9 mouse cellular contexts compared by ENCODE assay signal in genomic region chr17:47359964-47360363, GRCm38 (mm10). TPM values are rescaled to one million over a fixed set of nuclear protein-coding genes. Genes with fewer than 3 reads are reported as not detected.
A peak's percentile ranks its signal among the peaks of the same experiment; 100 is the strongest.
DNase-seq lines count a peak whose midpoint lies in the region; ATAC-seq lines count a peak whose summit lies in the region.
"Had no signal": no experiment of that assay in that cellular context is flagged by ENCODE, and none has a peak within 500 bp of the region (broad histone marks: within the 10 kb centered on the region; RNA-seq: fewer than 3 reads in every experiment).

No protein-coding gene starts in this region.

- peaks cover 59% of the 10 kb centered on the region for H3K36me3 ChIP-seq in embryonic facial prominence, embryonic 10.5 days (replicated peaks)
- H3K36me3 ChIP-seq in limb, embryonic 10.5 days: peaks cover 57% of the 10 kb centered on the region
- peaks cover 41% of the 10 kb centered on the region for H3K36me3 ChIP-seq in forebrain, embryonic 15.5 days

- H3K9me3 ChIP-seq in embryonic facial prominence, embryonic 10.5 days: no peaks in the 10 kb centered on the region
- no peaks in the 10 kb centered on the region for H3K9me3 ChIP-seq in limb, embryonic 10.5 days (replicated peaks)
- no peaks in the 10 kb centered on the region for H3K9me3 ChIP-seq in forebrain, embryonic 15.5 days

- peak; percentile 15 to 63 for DNase-seq in heart, adult 18-20 months
- no peak for DNase-seq in heart, adult 9 months (ENCODE audit: low spot score in 2 of 2)
- DNase-seq in 416B (ENCODE audit: low read depth) (peak; percentile 83), NIH3T3 (ENCODE audit: low read depth) (peak; percentile 75)
- peak; percentile 66 for DNase-seq in embryonic facial prominence, embryonic 10.5 days (ENCODE audit: low spot score)
- peak; percentile 60 for DNase-seq in limb, embryonic 10.5 days (ENCODE audit: low spot score)
- peak; percentile 51 for DNase-seq in right cerebral cortex, postnatal 4 days

- WGBS in embryonic facial prominence, embryonic 10.5 days: 48% methylated on average over 6 of the region's 6 CpGs
- 55% methylated on average over 6 of the region's 6 CpGs for WGBS in limb, embryonic 10.5 days
- 21% methylated on average over 6 of the region's 6 CpGs for WGBS in forebrain, embryonic 15.5 days

- H3K27me3 ChIP-seq in embryonic facial prominence, embryonic 10.5 days (replicated peaks; ENCODE audit: low read depth, poor library complexity, severe bottlenecking): 0 out of 2 replicates have a peak, but pooled peaks cover 4% of the 10 kb centered on the region
- H3K27me3 ChIP-seq in limb, embryonic 10.5 days (ENCODE audit: low read depth, poor library complexity, severe bottlenecking): no peaks in the 10 kb centered on the region
- no peaks in the 10 kb centered on the region for H3K27me3 ChIP-seq in forebrain, embryonic 15.5 days

- no peaks in the 10 kb centered on the region for H3K4me1 ChIP-seq in embryonic facial prominence, embryonic 10.5 days
- H3K4me1 ChIP-seq in limb, embryonic 10.5 days: no peaks in the 10 kb centered on the region
- H3K4me1 ChIP-seq in forebrain, embryonic 15.5 days: no peaks in the 10 kb centered on the region

- no peak overlapping the region for H3K4me2 ChIP-seq in forebrain, embryonic 15.5 days (replicated peaks)

- H3K4me3 ChIP-seq in embryonic facial prominence, embryonic 10.5 days: no peak overlapping the region
- H3K4me3 ChIP-seq in limb, embryonic 10.5 days: no peak overlapping the region
- H3K4me3 ChIP-seq in forebrain, embryonic 15.5 days: no peak overlapping the region
- H3K4me3 ChIP-seq: erythroblast, embryonic 14.5 days had no signal

- ATAC-seq in forebrain, embryonic 15.5 days (replicated peaks): no peak

- no peak overlapping the region for H3K27ac ChIP-seq in embryonic facial prominence, embryonic 10.5 days (replicated peaks)
- no peak overlapping the region for H3K27ac ChIP-seq in limb, embryonic 10.5 days
- H3K27ac ChIP-seq in forebrain, embryonic 15.5 days (replicated peaks): no peak overlapping the region

- H3K9ac ChIP-seq in forebrain, embryonic 15.5 days (replicated peaks): no peak overlapping the region

RNA-seq across cellular contexts. Expression of gene Mrps10, which starts 8.7 kb away (rescaled TPM):
- 10 to 100 TPM; 24.5 to 25.1 TPM for total RNA-seq in heart, adult 18-20 months (2021)
- 90.0 and 96.0 TPM in 2 replicates for polyA plus RNA-seq in embryonic facial prominence, embryonic 10.5 days (2016; fragmentation: Nextera tagmentation; extraction: Ambion mirVana)
- polyA plus RNA-seq in limb, embryonic 10.5 days (2016; fragmentation: Nextera tagmentation; extraction: Ambion mirVana): 89.9 and 106 TPM in 2 replicates
- polyA plus RNA-seq in forebrain, embryonic 15.5 days (2015; fragmentation: Nextera tagmentation; extraction: Ambion mirVana): 73.7 and 75.9 TPM in 2 replicates

RNA-seq across cellular contexts. Expression of gene Guca1b, which starts 25.2 kb away (rescaled TPM):
- under 1 TPM in 1 of 2 experiments, not detected in 1; 0.23 TPM for total RNA-seq in heart, adult 18-20 months (2021)
- 1.2 and 1.7 TPM in 2 replicates for polyA plus RNA-seq in embryonic facial prominence, embryonic 10.5 days (2016; fragmentation: Nextera tagmentation; extraction: Ambion mirVana)
- polyA plus RNA-seq in limb, embryonic 10.5 days (2016; fragmentation: Nextera tagmentation; extraction: Ambion mirVana): 0.58 and 0.61 TPM in 2 replicates
- polyA plus RNA-seq in forebrain, embryonic 15.5 days (2015; fragmentation: Nextera tagmentation; extraction: Ambion mirVana): 0.33 and 0.39 TPM in 2 replicates
- polyA plus RNA-seq: erythroblast, embryonic 14.5 days had no signal

RNA-seq across cellular contexts. Expression of gene Guca1a, which starts 40.4 kb away (rescaled TPM):
- total RNA-seq in heart, adult 18-20 months (2021): under 1 TPM in 1 of 2 experiments, not detected in 1; 0.42 TPM
- polyA plus RNA-seq in embryonic facial prominence, embryonic 10.5 days (2016; fragmentation: Nextera tagmentation; extraction: Ambion mirVana): 0.41 and 0.81 TPM in 2 replicates
- 0.29 and 0.34 TPM in 2 replicates for polyA plus RNA-seq in limb, embryonic 10.5 days (2016; fragmentation: Nextera tagmentation; extraction: Ambion mirVana)
- polyA plus RNA-seq in forebrain, embryonic 15.5 days (2015; fragmentation: Nextera tagmentation; extraction: Ambion mirVana): 0.22 and 0.33 TPM in 2 replicates
- polyA plus RNA-seq: erythroblast, embryonic 14.5 days had no signal

Comparison
In these comparisons a context has a peak if more than half of its experiments do, and no peak if none do; other contexts are left out.
1. DNase-seq: peak in heart, adult 18-20 months (2 of 2), 416B (single experiment), NIH3T3 (single experiment), embryonic facial prominence, embryonic 10.5 days (single experiment), limb, embryonic 10.5 days (single experiment) and right cerebral cortex, postnatal 4 days (single experiment); none in heart, adult 9 months (0 of 2).